Mouse (Mus musculus): ENCODE measurements around the gene Ntrk3.

- TF ChIP-seq CTCF (conservative IDR thresholded peaks at IDR 0.05; ENCODE audit: insufficient read depth, insufficient read length, low read depth, low read length) (no peak), POLR2A (IDR thresholded peaks at IDR 0.05; ENCODE audit: low read depth, low read length) (no peak)
These were observed 554.4 kb downstream of the Ntrk3 start for GRCm38 (mm10) chr7:78183396-78183795.
